Mouse (Mus musculus) spleen, postnatal 10 days (tissue): ENCODE measurements around the gene Timm8a1.

Source experiments
- DNase-seq, 2 experiments: peaks; one replicate each; pipeline ENCODE4 v3.0.0; 2021 to 2022; ENCODE audit warnings: low spot score in 2 of 2

Timm8a1 gene

DNA sequence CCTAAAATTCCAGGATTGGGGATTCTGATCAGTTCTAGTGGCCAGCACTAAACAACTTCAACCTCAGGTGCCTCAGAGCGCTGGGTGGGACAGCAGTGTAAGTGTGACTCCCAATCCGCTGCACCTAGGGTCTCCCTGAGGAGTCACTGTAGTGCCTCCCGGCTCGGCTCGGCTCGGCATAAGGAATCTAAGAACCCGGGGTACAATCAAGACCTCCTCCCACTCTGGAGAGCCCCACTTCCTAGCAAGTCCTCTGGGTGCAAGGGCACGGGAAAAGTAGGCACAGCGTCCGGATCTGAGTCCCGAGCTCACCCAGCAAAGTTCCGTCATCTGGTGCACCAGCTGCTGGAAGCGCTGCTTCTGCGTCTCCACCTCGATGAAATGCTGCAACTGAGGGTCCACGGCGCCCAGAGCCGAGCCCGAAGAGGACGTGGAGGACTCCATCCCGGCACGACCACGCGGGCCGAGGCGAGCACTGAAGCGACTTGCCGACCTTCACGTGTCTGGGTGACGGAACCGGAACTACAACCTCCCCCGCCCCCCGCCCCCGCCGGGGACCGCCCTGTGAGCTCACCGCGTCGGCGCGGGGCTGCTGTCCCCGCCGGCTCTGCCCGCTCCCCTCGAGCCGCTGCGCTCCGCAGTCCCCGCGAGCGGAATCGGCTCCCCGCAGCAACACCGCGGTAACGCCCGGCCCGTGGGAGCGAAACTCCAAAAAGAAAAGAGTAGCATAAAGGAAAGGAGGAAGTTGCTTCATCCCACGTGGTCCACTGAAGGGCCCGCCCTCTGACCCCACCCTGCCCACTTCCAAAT is at the start of gene Timm8a1:
Gene Timm8a1, minus strand, starts transcription at position 721 of the 810 bp plus-strand sequence.
- peak; percentile 63 to 69 for DNase-seq

DNA sequence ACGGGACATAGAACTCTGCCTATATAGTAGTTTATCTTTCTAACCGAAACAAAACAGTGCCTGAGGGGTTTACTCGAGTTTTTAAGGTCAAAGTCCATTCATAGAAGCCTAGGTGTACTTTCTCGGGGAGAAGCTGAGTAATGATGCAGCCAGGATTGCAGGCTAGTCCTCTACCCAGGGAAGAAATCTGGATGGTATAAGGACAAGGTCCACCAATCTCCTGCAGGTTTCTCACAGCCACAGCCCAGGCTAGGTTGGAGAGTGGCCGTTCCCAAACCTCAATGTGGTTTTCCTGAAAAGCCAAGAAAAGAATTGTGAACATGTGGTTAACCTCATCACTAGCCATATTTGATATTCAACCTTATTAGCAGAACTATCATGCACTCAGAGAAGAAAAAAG is 48.2 kb upstream of the Timm8a1 start:
- DNase-seq: no peak

DNA sequence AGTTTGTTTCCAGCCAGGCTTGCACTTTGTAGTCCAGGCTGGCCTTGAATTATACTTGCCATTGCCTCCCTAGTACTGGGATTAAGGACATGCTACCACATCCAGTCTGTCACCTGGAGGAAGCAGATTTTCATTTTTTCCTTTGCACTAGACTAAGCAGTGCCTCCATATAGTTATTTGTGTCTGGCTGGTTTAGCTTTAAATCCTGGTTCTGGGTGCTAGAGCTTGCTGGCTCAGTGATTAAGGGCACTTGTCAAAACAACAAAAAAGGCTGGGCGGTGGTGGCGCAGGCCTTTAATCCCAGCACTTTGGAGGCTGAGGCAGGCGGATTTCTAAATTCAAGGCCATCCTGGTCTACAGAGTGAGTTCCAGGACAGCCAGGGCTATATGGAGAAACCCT is 47.3 kb upstream of the Timm8a1 start:
- no peak for DNase-seq

DNA sequence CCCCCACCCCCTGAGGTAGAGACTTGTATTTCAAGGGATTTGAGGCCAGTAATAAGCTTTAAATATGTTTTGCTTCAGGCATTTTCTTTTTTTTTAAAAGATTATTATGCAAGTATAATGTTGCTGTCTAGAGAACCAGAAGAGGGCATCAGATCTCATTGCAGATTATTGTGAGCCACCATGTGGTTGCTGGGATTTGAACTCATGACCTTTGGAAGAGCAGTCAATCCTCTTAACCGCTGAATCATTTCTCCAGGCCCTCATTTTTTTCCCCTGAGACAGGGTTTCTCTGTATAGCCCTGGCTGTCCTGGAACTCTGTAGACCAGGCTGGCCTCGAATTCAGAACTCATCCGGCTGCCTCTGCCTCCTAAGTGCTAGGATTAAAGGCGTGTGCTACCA is 46.6 kb upstream of the Timm8a1 start:
- DNase-seq: no peak

DNA sequence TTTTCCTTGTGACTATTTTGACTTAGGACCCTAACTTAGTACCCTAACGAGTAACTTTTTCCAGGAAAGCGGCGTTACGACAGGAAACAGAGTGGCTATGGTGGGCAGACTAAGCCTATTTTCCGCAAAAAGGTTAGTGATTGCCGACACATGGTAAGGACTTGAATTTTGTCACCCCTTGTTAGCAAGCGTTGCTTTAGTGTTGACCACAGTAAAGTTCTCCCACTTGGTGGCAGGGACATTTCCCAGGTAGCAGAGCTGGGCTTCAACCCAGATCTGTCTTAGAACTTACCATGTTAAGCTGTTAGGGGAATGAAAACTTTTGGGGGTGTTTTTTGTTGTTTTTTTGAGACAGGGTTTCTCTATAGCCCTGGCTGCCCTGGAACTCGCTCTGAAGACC is 44.8 kb upstream of the Timm8a1 start:
- DNase-seq: no peak

DNA sequence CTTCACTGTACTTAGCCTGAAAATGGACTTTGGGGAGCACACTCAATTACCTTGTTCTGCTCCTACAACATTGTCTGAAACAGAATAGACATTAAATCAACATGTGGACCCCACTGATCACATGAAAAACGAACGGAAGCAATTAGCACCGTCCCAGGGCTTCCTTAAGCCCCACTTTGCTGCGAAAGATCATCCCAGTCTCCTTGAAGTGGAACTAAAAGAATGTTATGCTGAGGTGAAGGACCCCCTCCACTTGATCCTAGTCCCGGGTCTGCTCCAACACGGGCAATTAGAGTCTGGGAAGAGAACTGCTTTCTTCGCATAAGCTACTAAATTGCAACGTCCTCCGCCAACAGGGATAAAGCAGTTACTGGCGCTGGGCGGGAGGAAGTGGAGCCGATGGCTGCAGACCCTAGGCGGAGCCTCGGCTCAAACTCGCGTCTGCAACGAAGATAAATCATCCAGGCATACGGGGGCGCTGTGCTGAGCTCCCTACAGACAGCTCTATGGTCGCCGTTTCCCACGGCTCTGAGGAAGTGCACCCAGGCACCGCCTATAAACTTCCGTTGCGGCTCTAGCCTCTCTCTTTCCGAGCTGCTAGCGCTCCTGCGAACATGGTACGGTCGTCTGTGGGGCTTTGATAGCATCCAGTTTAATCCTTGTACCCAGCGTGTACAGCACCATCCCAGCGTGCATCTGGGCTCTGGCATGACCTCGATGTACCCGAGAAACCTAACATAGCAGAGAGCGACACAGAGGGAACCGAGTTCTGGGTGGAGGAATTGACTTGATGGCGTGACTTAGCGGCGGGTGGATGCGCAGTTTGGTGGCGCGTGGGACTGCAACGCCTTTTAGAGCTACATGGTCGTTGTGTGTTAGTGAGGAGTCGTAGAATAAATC is 43.7 kb upstream of the Timm8a1 start, which contains the start of gene Rpl36a:
Gene Rpl36a, plus strand, starts transcription at position 552 of the 900 bp plus-strand sequence.
- peak; percentile 85 to 92 for DNase-seq

DNA sequence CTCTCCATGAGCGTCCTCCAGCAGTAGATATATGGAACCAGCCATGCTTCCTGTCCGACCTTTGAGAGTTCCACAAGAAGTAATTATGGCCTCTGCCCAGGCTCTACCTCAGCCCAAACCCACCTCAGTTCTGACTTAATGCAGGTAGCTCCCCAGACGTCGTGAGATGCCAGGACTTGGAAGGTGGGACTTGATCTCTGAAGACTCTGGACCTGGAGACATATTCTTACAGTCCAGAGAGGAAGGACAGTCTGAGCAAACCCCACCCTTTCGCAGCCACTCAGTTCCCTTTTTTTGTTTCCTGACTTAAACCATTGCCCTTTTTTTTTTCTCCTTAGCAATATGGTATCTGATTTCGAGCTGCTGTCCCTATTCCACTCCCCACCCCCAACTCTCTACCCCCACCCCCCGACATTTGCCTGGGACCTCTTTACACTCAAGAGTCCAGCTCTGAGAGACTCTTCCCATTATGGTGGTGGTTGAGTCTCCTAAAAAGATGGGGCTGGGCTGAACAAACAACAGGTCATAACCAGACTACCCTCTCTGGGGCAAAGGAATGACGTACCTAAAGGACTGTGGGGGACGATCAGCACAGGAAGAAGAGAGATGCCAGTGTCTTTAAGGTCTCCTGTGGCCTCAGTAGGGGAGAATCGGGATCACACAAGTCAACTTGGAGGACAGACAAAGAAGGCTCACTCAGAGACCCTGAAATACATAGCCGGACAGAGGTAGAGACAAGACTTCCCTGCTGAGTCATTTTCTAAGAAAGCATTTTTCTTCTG is 41.4 kb upstream of the Timm8a1 start, which contains the start of gene Btk:
Gene Btk, minus strand, starts transcription at position 683 of the 782 bp plus-strand sequence.
- peak; percentile 25 to 27 for DNase-seq

DNA sequence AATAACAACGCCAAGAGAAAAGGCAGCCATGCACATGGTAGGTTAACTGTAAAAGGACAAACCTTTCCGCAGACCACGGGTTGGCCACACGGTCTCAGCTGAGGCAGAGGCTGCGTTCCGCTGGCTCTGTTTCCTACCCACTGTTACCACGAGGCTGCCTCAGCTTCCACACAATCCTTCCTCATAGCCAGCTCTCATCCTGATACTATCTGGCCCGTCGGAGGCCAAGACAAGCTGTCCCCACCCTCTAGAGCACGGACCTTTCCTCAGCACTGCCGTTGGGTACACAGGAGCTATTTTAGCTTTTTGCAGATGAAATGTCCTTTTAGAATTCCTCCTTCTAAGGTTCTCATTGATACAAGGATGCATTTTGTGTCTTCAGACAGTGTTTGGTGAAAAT is 40.6 kb upstream of the Timm8a1 start:
- peak in 1 of 2 experiments; percentile 32 for DNase-seq

DNA sequence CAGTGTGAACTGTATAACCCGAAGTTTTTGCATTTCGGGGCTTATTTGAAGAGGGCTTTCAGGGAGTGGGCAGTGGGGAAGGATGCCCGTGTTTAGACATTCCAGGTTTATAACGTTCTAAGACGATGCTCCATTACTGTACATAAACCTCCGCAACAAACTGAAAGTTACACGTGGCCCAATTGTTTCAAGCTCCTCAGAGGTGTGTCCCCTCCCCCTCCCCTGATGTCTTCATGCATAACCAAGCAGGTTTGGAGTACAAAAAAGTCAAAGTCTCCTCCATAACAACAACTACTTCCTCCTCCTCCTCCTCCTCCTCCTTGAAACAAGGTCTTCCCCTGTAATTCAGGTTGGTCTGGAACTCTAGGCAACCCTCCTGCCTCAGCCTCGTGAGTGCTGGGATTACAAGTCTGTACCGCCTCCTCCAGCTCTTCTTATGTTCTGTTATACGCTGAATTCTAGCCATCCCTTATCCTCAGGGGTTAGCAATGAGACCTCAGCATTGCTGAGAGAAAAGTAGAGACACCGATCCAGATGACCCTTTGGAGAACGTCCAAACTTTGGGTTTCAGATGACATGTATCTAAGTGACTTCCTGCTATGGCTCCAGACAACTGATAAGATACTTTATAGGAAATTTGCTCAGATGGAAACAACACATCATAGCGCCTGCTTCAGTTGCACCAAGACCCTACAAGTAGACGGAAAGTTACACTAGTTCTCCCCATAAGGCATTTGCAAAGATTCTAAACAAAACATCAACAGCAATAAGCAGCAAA is 39.1 kb upstream of the Timm8a1 start:
- DNase-seq: no peak

DNA sequence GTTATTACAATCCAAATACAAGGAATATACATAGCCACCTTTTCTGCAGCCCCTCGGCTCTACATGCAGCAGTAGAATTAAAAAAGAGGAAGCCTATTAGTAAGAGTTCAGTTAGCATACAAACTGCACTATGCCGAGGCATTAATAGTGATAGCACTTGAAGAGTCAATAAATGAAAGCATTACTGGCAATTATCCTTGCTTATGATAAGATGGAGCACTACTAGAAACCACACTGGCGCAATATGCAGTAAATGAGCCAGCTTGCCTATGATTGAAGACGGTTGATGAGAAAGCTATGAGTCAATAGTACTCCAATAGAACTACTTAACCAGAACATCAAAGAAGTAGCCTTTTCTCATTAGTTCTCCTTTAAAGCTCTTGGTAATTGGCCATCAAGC is 36.2 kb upstream of the Timm8a1 start:
- DNase-seq: no peak

DNA sequence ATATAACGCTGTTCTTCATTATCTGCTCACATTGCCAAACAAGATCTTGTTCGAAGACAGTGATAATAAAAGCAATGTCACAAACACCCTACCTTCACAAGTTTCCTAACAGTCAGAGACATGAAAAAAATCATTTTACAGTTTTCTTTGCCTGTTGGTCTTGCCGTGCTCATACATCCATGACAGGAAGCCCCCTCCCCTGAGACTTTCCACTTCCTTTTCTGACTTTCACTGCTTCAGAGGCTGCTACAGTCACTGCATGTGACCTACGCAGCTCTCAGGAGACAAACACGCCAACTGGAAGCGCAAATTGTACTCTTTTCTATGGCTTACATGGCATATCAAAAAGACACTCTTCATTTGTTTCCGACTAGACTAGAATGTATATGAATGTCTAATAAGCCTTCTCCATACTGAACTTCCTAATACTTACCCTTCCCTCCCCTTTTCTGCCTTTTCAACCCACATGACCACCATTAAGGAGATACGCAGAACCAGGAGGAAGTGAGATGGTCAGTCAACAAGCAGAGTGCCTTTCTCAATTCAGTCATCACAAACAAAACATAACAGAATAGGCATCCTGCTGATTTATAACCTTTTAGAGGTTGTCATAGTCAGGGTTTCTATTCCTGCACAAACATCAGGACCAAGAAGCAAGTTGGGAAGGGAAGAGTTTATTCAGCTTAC is 25.0 kb upstream of the Timm8a1 start:
- peak in 1 of 2 experiments; percentile 48 for DNase-seq

DNA sequence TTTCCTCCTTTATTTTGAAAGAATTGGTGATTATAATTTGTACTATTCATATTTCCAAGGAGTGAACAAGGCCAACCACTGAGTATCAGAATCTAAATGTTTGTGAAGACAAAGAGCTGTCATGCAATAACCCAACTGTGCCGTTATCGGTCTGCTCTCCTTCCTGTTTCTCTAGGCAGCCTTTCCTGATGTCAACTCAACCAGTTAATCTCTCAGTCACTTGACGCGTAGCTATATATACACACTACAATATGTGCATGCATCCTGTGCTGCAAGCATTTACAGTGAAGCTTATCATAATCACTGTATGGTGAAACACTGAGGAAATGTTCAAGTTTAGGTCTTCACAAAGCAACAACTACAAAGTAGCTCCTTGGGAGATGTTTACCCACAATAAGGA is 22.7 kb upstream of the Timm8a1 start:
- no peak for DNase-seq

DNA sequence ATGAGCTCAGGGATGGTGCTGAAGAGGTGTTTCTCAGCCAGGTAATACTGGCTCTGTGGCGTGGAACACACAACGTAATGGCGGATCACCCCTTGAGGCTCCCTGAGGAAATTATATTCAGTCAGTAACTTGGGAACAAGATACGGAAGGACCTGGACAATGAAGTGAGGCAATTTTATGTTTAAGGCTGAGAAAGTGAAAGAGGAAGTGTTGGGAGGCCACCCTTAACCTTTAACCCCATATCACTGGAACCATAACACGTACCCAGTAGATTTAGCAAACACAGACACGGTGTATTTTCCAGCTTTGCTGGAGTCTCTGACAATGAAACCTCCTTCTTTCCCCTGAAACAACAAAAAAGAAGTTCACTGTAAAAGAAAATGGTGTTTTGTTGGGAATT is 12.8 kb upstream of the Timm8a1 start:
- no peak for DNase-seq

DNA sequence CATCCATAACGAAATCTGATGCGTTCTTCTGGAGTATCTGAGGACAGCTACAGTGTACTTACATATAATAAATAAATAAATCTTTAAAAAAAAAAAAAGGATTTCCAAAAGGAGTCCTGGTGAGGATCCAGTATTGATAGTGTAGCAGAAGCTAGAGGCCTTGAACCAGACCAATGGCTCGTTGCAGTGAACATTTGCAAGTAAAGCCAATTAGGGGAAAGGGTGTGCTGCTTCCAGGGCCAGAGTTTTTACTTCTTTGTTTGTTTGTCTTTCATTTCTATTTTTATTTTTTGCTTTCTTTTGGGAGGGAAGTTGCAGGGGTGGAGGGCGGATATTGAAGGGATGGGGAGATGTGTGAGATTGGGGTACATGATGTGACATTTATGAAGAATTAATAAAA is 11.7 kb upstream of the Timm8a1 start:
- no peak for DNase-seq

DNA sequence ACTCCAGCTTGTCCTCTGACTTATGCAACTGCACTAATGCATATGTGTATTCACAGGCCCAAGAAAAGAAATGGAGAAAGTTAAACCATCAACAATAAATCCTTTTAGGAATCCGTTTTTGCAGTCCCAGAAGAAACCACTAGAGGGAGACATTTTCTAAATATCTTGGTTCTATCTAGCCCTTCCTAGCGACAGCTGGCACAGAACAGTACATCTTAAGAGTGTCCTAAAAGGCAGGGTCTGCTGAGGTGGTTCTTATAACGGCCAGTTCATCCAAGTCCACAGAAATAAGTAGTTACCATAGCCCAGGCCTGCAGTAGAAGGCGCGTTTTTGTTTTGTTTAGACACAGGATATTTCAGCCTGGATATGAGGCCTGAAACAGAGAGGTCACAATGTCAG is 9.2 kb upstream of the Timm8a1 start:
- DNase-seq: peak in 1 of 2 experiments; percentile 16

DNA sequence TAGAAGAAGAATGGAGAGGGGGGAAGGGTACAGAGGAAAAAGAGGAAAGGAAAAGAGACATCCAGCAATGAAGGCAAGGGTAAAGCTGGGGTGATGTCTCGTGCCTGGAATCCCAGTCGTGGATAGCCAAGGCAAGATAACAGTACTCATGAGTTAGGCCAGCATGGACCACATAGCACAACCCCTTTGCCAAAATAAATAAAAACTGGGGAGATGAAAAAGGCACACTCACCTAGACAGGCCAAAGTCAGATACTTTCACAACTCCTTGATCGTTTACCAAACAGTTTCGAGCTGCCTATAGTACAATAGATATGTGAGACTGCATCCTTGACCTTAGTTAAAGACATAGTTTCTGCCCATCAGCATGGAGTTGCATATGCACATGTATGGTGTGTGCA is 5.7 kb upstream of the Timm8a1 start:
- DNase-seq: no peak

DNA sequence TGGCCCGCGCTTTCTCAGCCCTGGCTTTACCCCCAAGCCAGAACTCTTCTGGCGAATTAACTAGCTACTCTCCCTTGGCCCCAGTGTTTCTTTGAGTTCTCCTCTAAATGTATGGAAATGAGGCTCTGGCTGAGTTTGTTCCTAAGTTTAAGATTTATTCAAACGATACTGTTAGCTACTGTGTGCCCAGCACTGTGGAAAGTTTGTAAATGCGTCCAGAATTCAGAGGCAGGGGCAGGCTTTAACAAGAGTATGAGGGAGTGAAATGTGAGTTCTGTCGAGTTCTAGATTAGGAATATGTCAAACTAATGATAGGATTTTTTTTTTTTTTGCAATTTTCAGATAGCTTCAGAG is 267 bp upstream of the Timm8a1 start:
- DNase-seq: no peak

DNA sequence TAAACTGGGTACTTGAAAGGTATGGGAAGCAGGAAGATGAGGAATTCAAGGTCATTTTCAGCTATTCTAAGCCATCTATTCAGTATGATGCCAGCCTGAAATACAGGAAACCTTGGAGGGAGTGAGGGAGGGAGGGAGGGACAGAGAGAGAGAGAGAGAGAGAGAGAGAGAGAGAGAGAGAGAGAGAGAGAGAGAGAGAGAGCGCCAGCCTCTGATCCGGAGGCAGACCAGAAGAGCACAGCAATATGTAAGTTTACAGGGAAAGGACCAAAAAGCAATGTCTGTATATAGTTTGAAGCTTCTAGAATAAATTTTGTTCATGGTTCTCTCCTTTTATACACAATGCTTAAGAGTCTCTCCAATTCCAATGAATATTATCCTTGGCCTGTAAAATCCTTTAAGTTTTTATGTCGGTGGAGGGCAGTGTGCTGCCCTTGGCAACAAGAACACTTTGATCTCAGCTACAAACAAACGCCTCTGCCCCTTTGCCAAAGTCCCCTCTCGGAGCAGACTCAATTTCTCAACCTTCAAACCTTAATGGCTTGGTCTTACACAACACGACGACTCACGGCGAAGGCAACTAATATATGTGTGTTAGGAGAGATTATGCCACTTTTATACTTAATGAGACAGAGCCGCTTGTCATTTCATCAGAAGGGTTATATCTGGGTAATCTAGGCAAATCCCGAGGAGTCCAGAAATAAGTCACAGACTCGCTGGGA is 1.1 kb downstream of the Timm8a1 start:
- peak in 1 of 2 experiments; percentile 6 for DNase-seq

DNA sequence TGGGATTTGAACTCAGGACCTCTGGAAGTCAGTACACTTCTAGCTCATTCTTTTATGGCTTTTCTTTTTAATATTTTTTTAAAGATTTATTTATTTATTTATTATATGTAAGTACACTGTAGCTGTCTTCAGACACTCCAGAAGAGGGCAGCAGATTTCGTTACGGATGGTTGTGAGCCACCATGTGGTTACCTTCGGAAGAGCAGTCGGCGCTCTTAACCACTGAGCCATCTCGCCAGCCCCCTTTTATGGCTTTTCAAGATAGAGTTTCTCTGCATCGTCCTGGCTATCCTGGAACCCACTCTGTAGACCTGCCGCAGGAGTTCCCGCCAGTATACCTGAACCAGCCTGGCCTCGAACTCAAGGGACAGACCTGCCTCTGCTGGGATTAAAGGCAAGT is 1.9 kb downstream of the Timm8a1 start:
- DNase-seq: peak; percentile 14 to 47

DNA sequence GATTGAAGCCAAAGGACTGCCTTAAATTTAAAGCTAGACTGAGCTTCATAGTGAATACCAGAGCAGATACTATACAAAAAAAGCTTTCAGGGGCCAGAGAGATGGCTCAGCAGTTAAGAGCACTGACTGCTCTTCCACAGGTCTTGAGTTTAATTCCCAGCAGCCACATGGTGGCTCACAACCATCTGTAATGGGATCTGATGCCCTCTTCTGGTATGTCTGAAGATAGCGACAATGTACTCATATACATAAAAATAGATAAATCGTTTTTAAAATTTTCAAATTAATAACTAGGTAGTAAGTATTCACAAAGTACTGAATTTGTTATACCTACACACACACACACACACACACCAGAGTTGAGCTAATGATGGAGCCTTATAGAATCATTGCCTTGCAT is 8.3 kb downstream of the Timm8a1 start:
- DNase-seq: no peak
